Mouse (Mus musculus) erythroblast, embryonic 14.5 days (primary cell): Measurements from ENCODE around the gene Grin3a.

Experiments
- GATA1 ChIP-seq: IDR thresholded peaks from 2 replicates; pipeline ENCODE4 v1.6.1; 2012; ENCODE audit warnings: low read length, inconsistent platforms, mixed read lengths
- TAL1 ChIP-seq: IDR thresholded peaks from 3 replicates; pipeline ENCODE4 v1.6.1; 2012; ENCODE audit warnings: low read length, inconsistent platforms, mixed read lengths

GRCm38 (mm10) chr4:49691405-49692194 lies 153.9 kb downstream of the Grin3a start:
- TF ChIP-seq TAL1 (no peak), GATA1 (no peak)
